Mouse (Mus musculus) stomach, postnatal 0 days (tissue): ENCODE results near the gene Trhde.

Experiments used
- CTCF ChIP-seq: IDR thresholded peaks from 2 replicates; pipeline ENCODE4 v1.5.1; 2016; ENCODE audit warnings: antibody characterized with exemption, low read depth, mild to moderate bottlenecking, moderate library complexity
- EP300 ChIP-seq: optimal IDR thresholded peaks from 2 replicates; pipeline ENCODE3; 2016; ENCODE audit warnings: antibody characterized with exemption

- TF ChIP-seq EP300: no peak
- TF ChIP-seq CTCF: no peak
Measured at GRCm38 (mm10) chr10:114370804-114371203, 431.3 kb downstream of the Trhde start.
